Mouse (Mus musculus) kidney, embryonic 14.5 days (tissue): ENCODE results near the gene Cdkal1. TPM values are rescaled to one million over a fixed set of nuclear protein-coding genes. Genes with fewer than 3 reads are reported as not detected.

Experiments used
- ATAC-seq: fragments of 200-750 bp; cut with Nextera tagmentation; 2 replicates; pipeline ENCODE4 v1.8.0; 2017; ENCODE audit warnings: moderate number of reproducible peaks, mild to moderate bottlenecking, moderate TSS enrichment, moderate library complexity; ENCODE audit not compliant: low FRiP score, low TSS enrichment
- H3K27ac ChIP-seq: fragments of 300-500 bp; sonication (generic); 2 replicates; pipeline ENCODE4 v1.5.1; 2014; ENCODE audit warnings: low read depth, mild to moderate bottlenecking, low read length, moderate library complexity, mixed read lengths
- H3K27me3 ChIP-seq: fragments of 300-500 bp; sonication (generic); 2 replicates; pipeline ENCODE4 v1.6.1; 2014; ENCODE audit warnings: mild to moderate bottlenecking, low read length; ENCODE audit not compliant: control insufficient read depth, insufficient read depth
- H3K36me3 ChIP-seq: fragments of 300-500 bp; sonication (generic); 2 replicates; pipeline ENCODE4 v1.6.1; 2014; ENCODE audit warnings: low read length, mixed read lengths; ENCODE audit not compliant: control insufficient read depth, insufficient read depth
- H3K4me1 ChIP-seq: fragments of 300-500 bp; sonication (generic); 2 replicates; pipeline ENCODE4 v1.6.1; 2014; ENCODE audit warnings: low read length, mixed read lengths; ENCODE audit not compliant: control insufficient read depth, insufficient read depth
- H3K4me2 ChIP-seq: fragments of 300-500 bp; sonication (generic); replicated peaks from 2 replicates; pipeline ENCODE4 v1.6.1; 2014; ENCODE audit warnings: low read depth, mild to moderate bottlenecking, low read length
- H3K4me3 ChIP-seq: fragments of 300-500 bp; sonication (generic); 2 replicates; pipeline ENCODE4 v1.5.1; 2014; ENCODE audit warnings: mild to moderate bottlenecking, low read length
- H3K9ac ChIP-seq: fragments of 300-500 bp; sonication (generic); 2 replicates; pipeline ENCODE4 v1.6.1; 2014; ENCODE audit warnings: low read depth, mild to moderate bottlenecking, low read length, moderate library complexity
- H3K9me3 ChIP-seq: fragments of 300-500 bp; sonication (generic); 2 replicates; pipeline ENCODE4 v1.6.1; 2016; ENCODE audit warnings: low read length; ENCODE audit not compliant: control insufficient read depth
- WGBS: fragments of 180-500 bp; shearing (Covaris S2); extraction: QIAGEN DNeasy Blood & Tissue Kit; methylation state at CpG from one replicate; pipeline ENCODE4 v1.1.7; 2014; 5-methylcytosine and 5-hydroxymethylcytosine counted together
- polyA plus RNA-seq: library from polyadenylated mRNA; unstranded; fragments of >200 nt; fragmentation: Nextera tagmentation; extraction: Ambion mirVana; gene quantifications from 2 replicates; pipeline ENCODE4 v1.2.1, GENCODE M21; 2014

The Cdkal1 gene
- polyA plus RNA-seq, 1 experiment from 2014 or later = 35.9 TPM

- no peak for ATAC-seq
- no peaks in the 10 kb centered on the region for H3K4me1 ChIP-seq
- H3K27ac ChIP-seq = no peak overlapping the region
- no peaks in the 10 kb centered on the region for H3K9me3 ChIP-seq
- no peak overlapping the region for H3K9ac ChIP-seq
- no peak overlapping the region for H3K4me2 ChIP-seq
- no peaks in the 10 kb centered on the region for H3K36me3 ChIP-seq
- WGBS = 100% methylated on average over 1 of the region's 1 CpGs
- no peaks in the 10 kb centered on the region for H3K27me3 ChIP-seq
- H3K4me3 ChIP-seq = no peak overlapping the region
Measured at GRCm38 (mm10) chr13:29473779-29474178, 381.7 kb downstream of the Cdkal1 start.

GRCm38 (mm10) chr13:29462271-29462670 is 393.2 kb downstream of the Cdkal1 start:
- WGBS = 60% methylated on average over 6 of the region's 6 CpGs
- Histone ChIP-seq H3K27ac (no peak overlapping the region), H3K4me2 (no peak overlapping the region), H3K4me1 (no peaks in the 10 kb centered on the region), H3K27me3 (no peaks in the 10 kb centered on the region), H3K9me3 (no peaks in the 10 kb centered on the region), H3K4me3 (no peak overlapping the region), H3K36me3 (no peaks in the 10 kb centered on the region), H3K9ac (no peak overlapping the region)
- ATAC-seq = no peak

- no peaks in the 10 kb centered on the region for H3K9me3 ChIP-seq
- H3K4me1 ChIP-seq = no peaks in the 10 kb centered on the region
- no peak overlapping the region for H3K4me2 ChIP-seq
- H3K27ac ChIP-seq = no peak overlapping the region
- H3K9ac ChIP-seq = no peak overlapping the region
- no peak for ATAC-seq
- no peaks in the 10 kb centered on the region for H3K27me3 ChIP-seq
- 17% methylated on average over 5 of the region's 5 CpGs for WGBS
- no peak overlapping the region for H3K4me3 ChIP-seq
- H3K36me3 ChIP-seq = no peaks in the 10 kb centered on the region
Measured at GRCm38 (mm10) chr13:29460741-29461140, 394.7 kb downstream of the Cdkal1 start.

- H3K27ac ChIP-seq = no peak overlapping the region
- ATAC-seq = no peak
- WGBS = 39% methylated on average over 1 of the region's 1 CpGs
Measured at GRCm38 (mm10) chr13:29458385-29458784, 397.1 kb downstream of the Cdkal1 start.

GRCm38 (mm10) chr13:29437067-29437466 is 418.4 kb downstream of the Cdkal1 start:
- Histone ChIP-seq H3K9me3 (no peaks in the 10 kb centered on the region), H3K4me3 (no peak overlapping the region), H3K27me3 (no peaks in the 10 kb centered on the region), H3K9ac (no peak overlapping the region), H3K36me3 (no peaks in the 10 kb centered on the region), H3K27ac (no peak overlapping the region), H3K4me1 (no peaks in the 10 kb centered on the region), H3K4me2 (no peak overlapping the region)
- ATAC-seq = no peak
- WGBS = 73% methylated on average over 2 of the region's 2 CpGs

More at GRCm38 (mm10) chr13:29458385-29458784, 397.1 kb downstream of the Cdkal1 start:
- no peaks in the 10 kb centered on the region for H3K36me3 ChIP-seq
- no peaks in the 10 kb centered on the region for H3K27me3 ChIP-seq
- H3K4me1 ChIP-seq = no peaks in the 10 kb centered on the region
- H3K4me3 ChIP-seq = no peak overlapping the region
- no peak overlapping the region for H3K9ac ChIP-seq
- no peak overlapping the region for H3K4me2 ChIP-seq
- H3K9me3 ChIP-seq = no peaks in the 10 kb centered on the region

GRCm38 (mm10) chr13:29434726-29435125 is 420.7 kb downstream of the Cdkal1 start:
- Histone ChIP-seq H3K9ac (no peak overlapping the region), H3K4me3 (no peak overlapping the region), H3K4me1 (no peaks in the 10 kb centered on the region), H3K4me2 (no peak overlapping the region), H3K9me3 (no peaks in the 10 kb centered on the region), H3K27me3 (no peaks in the 10 kb centered on the region), H3K36me3 (no peaks in the 10 kb centered on the region), H3K27ac (no peak overlapping the region)
- ATAC-seq = no peak
- 76% methylated on average over 4 of the region's 4 CpGs for WGBS

- Histone ChIP-seq H3K4me2 (no peak overlapping the region), H3K27ac (no peak overlapping the region), H3K27me3 (no peaks in the 10 kb centered on the region), H3K9ac (no peak overlapping the region), H3K4me1 (no peaks in the 10 kb centered on the region), H3K9me3 (no peaks in the 10 kb centered on the region), H3K36me3 (no peaks in the 10 kb centered on the region), H3K4me3 (no peak overlapping the region)
- ATAC-seq = no peak
- WGBS = 20% methylated on average over 4 of the region's 4 CpGs
Measured at GRCm38 (mm10) chr13:29430919-29431318, 424.6 kb downstream of the Cdkal1 start.

- WGBS = 82% methylated on average over 4 of the region's 4 CpGs
- no peak overlapping the region for H3K4me2 ChIP-seq
- no peak overlapping the region for H3K9ac ChIP-seq
- H3K4me1 ChIP-seq = no peaks in the 10 kb centered on the region
- no peak for ATAC-seq
- H3K36me3 ChIP-seq = no peaks in the 10 kb centered on the region
- no peaks in the 10 kb centered on the region for H3K9me3 ChIP-seq
- H3K27me3 ChIP-seq = no peaks in the 10 kb centered on the region
- no peak overlapping the region for H3K4me3 ChIP-seq
- H3K27ac ChIP-seq = no peak overlapping the region
Measured at GRCm38 (mm10) chr13:29429877-29430276, 425.6 kb downstream of the Cdkal1 start.

- no peak for ATAC-seq
- 91% methylated on average over 6 of the region's 6 CpGs for WGBS
- Histone ChIP-seq H3K4me3 (no peak overlapping the region), H3K27ac (no peak overlapping the region), H3K4me2 (no peak overlapping the region), H3K27me3 (no peaks in the 10 kb centered on the region), H3K36me3 (no peaks in the 10 kb centered on the region), H3K9ac (no peak overlapping the region), H3K9me3 (no peaks in the 10 kb centered on the region), H3K4me1 (no peaks in the 10 kb centered on the region)
Measured at GRCm38 (mm10) chr13:29429196-29429595, 426.3 kb downstream of the Cdkal1 start.
